Mouse (Mus musculus): ENCODE data around the gene Pnrc2.

Pnrc2 gene

GRCm38 (mm10) chr4:135873526-135874202 is at the start of gene Pnrc2:
Gene Pnrc2 (minus strand): TSS chr4:135873850.
- in situ Hi-C loops (cut with MboI; ENCODE audit: low sequenced_read_pairs), result no loop called here

GRCm38 (mm10) chr4:135922190-135922589 is 48.5 kb upstream of the Pnrc2 start:
- in situ Hi-C loops (cut with MboI; ENCODE audit: low sequenced_read_pairs), result no loop called here

GRCm38 (mm10) chr4:135921257-135922120 is 47.8 kb upstream of the Pnrc2 start:
- in situ Hi-C loops (cut with MboI; ENCODE audit: low sequenced_read_pairs), result no loop called here

- in situ Hi-C loops (cut with MboI; ENCODE audit: low sequenced_read_pairs), result no loop called here
These were observed 46.9 kb upstream of the Pnrc2 start, which contains the start of gene Fuca1 for GRCm38 (mm10) chr4:135920304-135921241. Gene Fuca1 (plus strand): TSS chr4:135920735.

GRCm38 (mm10) chr4:135919280-135919639 is 45.6 kb upstream of the Pnrc2 start:
- in situ Hi-C loops (cut with MboI; ENCODE audit: low sequenced_read_pairs), result loop anchor here (5.0 kb wide), 1 partner anchor 37 kb away; no protein-coding TSS in a partner anchor

GRCm38 (mm10) chr4:135918635-135919279 is 45.1 kb upstream of the Pnrc2 start:
- in situ Hi-C loops (cut with MboI; ENCODE audit: low sequenced_read_pairs), result loop anchor here (5.0 kb wide), 1 partner anchor 36 kb away; no protein-coding TSS in a partner anchor

GRCm38 (mm10) chr4:135913433-135913832 is 39.8 kb upstream of the Pnrc2 start:
- in situ Hi-C loops (cut with MboI; ENCODE audit: low sequenced_read_pairs), result no loop called here

GRCm38 (mm10) chr4:135912835-135913234 is 39.2 kb upstream of the Pnrc2 start:
- in situ Hi-C loops (cut with MboI; ENCODE audit: low sequenced_read_pairs), result no loop called here

GRCm38 (mm10) chr4:135912164-135912563 is 38.5 kb upstream of the Pnrc2 start:
- in situ Hi-C loops (cut with MboI; ENCODE audit: low sequenced_read_pairs), result no loop called here

GRCm38 (mm10) chr4:135911531-135911930 is 37.9 kb upstream of the Pnrc2 start:
- in situ Hi-C loops (cut with MboI; ENCODE audit: low sequenced_read_pairs), result no loop called here

- in situ Hi-C loops (cut with MboI; ENCODE audit: low sequenced_read_pairs), result no loop called here
These were observed 35.8 kb upstream of the Pnrc2 start for GRCm38 (mm10) chr4:135909326-135910066.

- in situ Hi-C loops (cut with MboI; ENCODE audit: low sequenced_read_pairs), result no loop called here
These were observed 33.0 kb upstream of the Pnrc2 start for GRCm38 (mm10) chr4:135906633-135907032.

GRCm38 (mm10) chr4:135904810-135905209 is 31.2 kb upstream of the Pnrc2 start:
- in situ Hi-C loops (cut with MboI; ENCODE audit: low sequenced_read_pairs), result no loop called here

GRCm38 (mm10) chr4:135902606-135903242 is 29.1 kb upstream of the Pnrc2 start:
- in situ Hi-C loops (cut with MboI; ENCODE audit: low sequenced_read_pairs), result no loop called here

- in situ Hi-C loops (cut with MboI; ENCODE audit: low sequenced_read_pairs), result no loop called here
These were observed 26.4 kb upstream of the Pnrc2 start for GRCm38 (mm10) chr4:135900008-135900407.

- in situ Hi-C loops (cut with MboI; ENCODE audit: low sequenced_read_pairs), result no loop called here
These were observed 25.4 kb upstream of the Pnrc2 start for GRCm38 (mm10) chr4:135899050-135899448.

GRCm38 (mm10) chr4:135898380-135899049 is 24.9 kb upstream of the Pnrc2 start:
- in situ Hi-C loops (cut with MboI; ENCODE audit: low sequenced_read_pairs), result no loop called here

- in situ Hi-C loops (cut with MboI; ENCODE audit: low sequenced_read_pairs), result no loop called here
These were observed 22.5 kb upstream of the Pnrc2 start for GRCm38 (mm10) chr4:135896157-135896556.

All from CH12F3 (cell line).